Mouse (Mus musculus): Measurements from ENCODE around the gene Otop1. TPM values are rescaled to one million over a fixed set of nuclear protein-coding genes. Genes with fewer than 3 reads are reported as not detected.

Otop1 gene
- total and polyA plus RNA-seq, 3 experiments: not detected

GRCm38 (mm10) chr5:38240727-38241472, 34.9 kb upstream of the Otop1 start:
- dilution Hi-C loops (cut with MboI; ENCODE audit: extremely low pct_ligation_motif_present, extremely low pct_unique_long_range_greater_than_20kb, low sequenced_read_pairs) (no loop called here), in situ Hi-C loops (cut with MboI; ENCODE audit: low pct_ligation_motif_present, low pct_unique_long_range_greater_than_20kb, low sequenced_read_pairs) (no loop called here)
- Histone ChIP-seq H3K4me2 (ENCODE audit: insufficient read depth, low read depth, poor library complexity, severe bottlenecking) (no peak overlapping the region), H3K27ac (ENCODE audit: insufficient read depth, low read depth) (no peak overlapping the region), H3K4me3 (replicated peaks in 1 of 3; ENCODE audit: low read depth in 2 of 3, low read length in 2 of 3, poor library complexity in 1 of 3) (no peak overlapping the region), H3K9me3 (replicated peaks; ENCODE audit: low read length) (no peaks in the 10 kb centered on the region), H3K9ac (ENCODE audit: insufficient read depth, low read depth) (no peak overlapping the region), H3K36me3 (replicated peaks in 1 of 2; ENCODE audit: control insufficient read depth in 1 of 2, insufficient read depth in 1 of 2, low read length in 1 of 2) (peaks cover 0 to 11% of the 10 kb centered on the region in 2 experiments), H3K27me3 (replicated peaks) (no peaks in the 10 kb centered on the region), H3K79me2 (replicated peaks; ENCODE audit: control insufficient read depth, extremely low read depth, insufficient read depth, poor library complexity, severe bottlenecking) (no peaks in the 10 kb centered on the region), H3K4me1 (ENCODE audit: control insufficient read depth in 1 of 2, insufficient read depth in 2 of 2) (no peaks in the 10 kb centered on the region)
- TF ChIP-seq MEF2A (IDR thresholded peaks at IDR 0.05; ENCODE audit: borderline replicate concordance, low read depth, low read length) (no peak), MAX (IDR thresholded peaks at IDR 0.05; ENCODE audit: low read length) (no peak), ZC3H11A (IDR thresholded peaks at IDR 0.05; ENCODE audit: low read depth, low read length) (no peak), NELFE (IDR thresholded peaks at IDR 0.05; ENCODE audit: low read depth, low read length) (no peak), POLR2A (IDR thresholded peaks at IDR 0.05; ENCODE audit: low read depth, low read length) (no peak), E2F4 (IDR thresholded peaks at IDR 0.05; ENCODE audit: insufficient replicate concordance, low read depth, low read length) (no peak), ETS1 (conservative IDR thresholded peaks at IDR 0.05; ENCODE audit: low read depth, low read length) (no peak), USF2 (conservative IDR thresholded peaks at IDR 0.05; ENCODE audit: low read depth, low read length) (no peak), ELF1 (IDR thresholded peaks at IDR 0.05; ENCODE audit: low read depth, low read length) (no peak), ZKSCAN1 (IDR thresholded peaks at IDR 0.05; ENCODE audit: borderline replicate concordance, low read depth, low read length) (no peak), TBP (conservative IDR thresholded peaks at IDR 0.05; ENCODE audit: low read depth, low read length) (no peak), IRF4 (IDR thresholded peaks at IDR 0.05; ENCODE audit: low read depth, low read length) (no peak), GABPA (IDR thresholded peaks at IDR 0.05; ENCODE audit: insufficient replicate concordance, low read depth, low read length) (no peak), PAX5 (IDR thresholded peaks at IDR 0.05; ENCODE audit: low read length) (no peak), ZNF384 (IDR thresholded peaks at IDR 0.05; ENCODE audit: low read depth, low read length) (no peak)
- no peak for DNase-seq (ENCODE audit: extremely low read depth)

- Histone ChIP-seq H3K4me2 (ENCODE audit: insufficient read depth, low read depth, poor library complexity, severe bottlenecking) (no peak overlapping the region), H3K9me3 (replicated peaks; ENCODE audit: low read length) (no peaks in the 10 kb centered on the region), H3K4me1 (ENCODE audit: control insufficient read depth in 1 of 2, insufficient read depth in 2 of 2) (no peaks in the 10 kb centered on the region), H3K4me3 (replicated peaks in 1 of 3; ENCODE audit: low read depth in 2 of 3, low read length in 2 of 3, poor library complexity in 1 of 3) (no peak overlapping the region), H3K9ac (ENCODE audit: insufficient read depth, low read depth) (no peak overlapping the region), H3K36me3 (replicated peaks in 1 of 2; ENCODE audit: control insufficient read depth in 1 of 2, insufficient read depth in 1 of 2, low read length in 1 of 2) (peaks cover 0 to 6% of the 10 kb centered on the region in 2 experiments), H3K79me2 (replicated peaks; ENCODE audit: control insufficient read depth, extremely low read depth, insufficient read depth, poor library complexity, severe bottlenecking) (no peaks in the 10 kb centered on the region), H3K27ac (ENCODE audit: insufficient read depth, low read depth) (no peak overlapping the region), H3K27me3 (replicated peaks) (no peaks in the 10 kb centered on the region)
- dilution Hi-C loops (cut with MboI; ENCODE audit: extremely low pct_ligation_motif_present, extremely low pct_unique_long_range_greater_than_20kb, low sequenced_read_pairs): no loop called here
- no peak for DNase-seq (ENCODE audit: extremely low read depth)
- in situ Hi-C loops (cut with MboI; ENCODE audit: low pct_ligation_motif_present, low pct_unique_long_range_greater_than_20kb, low sequenced_read_pairs): no loop called here
- no peak for TF ChIP-seq USF1 (IDR thresholded peaks at IDR 0.05; ENCODE audit: low read depth, low read length)
- TF ChIP-seq MEF2A (IDR thresholded peaks at IDR 0.05; ENCODE audit: borderline replicate concordance, low read depth, low read length): no peak
- no peak for TF ChIP-seq CTCF (conservative IDR thresholded peaks at IDR 0.05 in 1 of 2, IDR thresholded peaks at IDR 0.05 in 1 of 2; ENCODE audit: low read depth in 2 of 2, low read length in 2 of 2)
- no peak for TF ChIP-seq CHD2 (IDR thresholded peaks at IDR 0.05; ENCODE audit: low read length)
- TF ChIP-seq ELF1 (IDR thresholded peaks at IDR 0.05; ENCODE audit: low read depth, low read length): no peak
- no peak for TF ChIP-seq USF2 (conservative IDR thresholded peaks at IDR 0.05; ENCODE audit: low read depth, low read length)
- TF ChIP-seq POLR2A (IDR thresholded peaks at IDR 0.05; ENCODE audit: low read depth, low read length): no peak
- TF ChIP-seq ZKSCAN1 (IDR thresholded peaks at IDR 0.05; ENCODE audit: borderline replicate concordance, low read depth, low read length): no peak
- no peak for TF ChIP-seq TCF12 (IDR thresholded peaks at IDR 0.05; ENCODE audit: low read depth, low read length)
- no peak for TF ChIP-seq CHD1 (IDR thresholded peaks at IDR 0.05; ENCODE audit: low read depth, low read length)
- TF ChIP-seq BHLHE40 (IDR thresholded peaks at IDR 0.05; ENCODE audit: low read depth, low read length): no peak
- TF ChIP-seq MAZ (IDR thresholded peaks at IDR 0.05; ENCODE audit: low read depth, low read length): no peak
- no peak for TF ChIP-seq IRF4 (IDR thresholded peaks at IDR 0.05; ENCODE audit: low read depth, low read length)
- no peak for TF ChIP-seq E2F4 (IDR thresholded peaks at IDR 0.05; ENCODE audit: insufficient replicate concordance, low read depth, low read length)
- TF ChIP-seq RAD21 (IDR thresholded peaks at IDR 0.05; ENCODE audit: low read depth, low read length): no peak
- no peak for TF ChIP-seq ZMIZ1 (IDR thresholded peaks at IDR 0.05; ENCODE audit: low read depth, low read length)
- no peak for TF ChIP-seq JUND (conservative IDR thresholded peaks at IDR 0.05; ENCODE audit: low read depth, low read length)
Observed at GRCm38 (mm10) chr5:38241473-38241834, 34.3 kb upstream of the Otop1 start.

Measured in CH12.LX (cell line).